Comparison of ENCODE assay signal across 38 mouse cellular contexts in the genomic region with DNA sequence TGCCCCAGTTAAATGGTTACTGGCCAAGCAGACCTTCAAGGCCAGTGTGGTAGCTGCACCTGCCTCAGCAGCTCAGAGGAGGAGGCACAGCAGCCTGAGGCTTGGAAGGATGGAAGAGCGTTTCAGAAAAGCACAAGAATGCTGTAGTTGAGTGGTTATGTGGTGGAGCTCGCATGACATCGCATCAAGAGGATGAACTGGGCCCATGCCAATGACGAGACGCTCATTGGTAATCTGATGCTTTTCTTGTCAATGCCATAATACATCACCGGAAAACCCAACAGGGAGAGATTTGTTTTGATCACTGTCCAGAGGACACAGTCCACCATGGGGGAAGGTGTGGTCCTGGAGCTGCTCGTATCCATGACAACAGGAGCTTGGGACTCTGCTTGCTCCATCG. TPM values are rescaled to one million over a fixed set of nuclear protein-coding genes. Genes with fewer than 3 reads are reported as not detected.
"Had no signal": no experiment of that assay in that cellular context is flagged by ENCODE, and none has a peak within 500 bp of the region (broad histone marks: within the 10 kb centered on the region; RNA-seq: fewer than 3 reads in every experiment).

No protein-coding gene starts in this region.

- DNase-seq: cerebellum, adult 8-10 months; cerebellum, adult 9-10 months; cerebellum, adult 9-11 months; cerebellum, postnatal 10 days; cerebellum, postnatal 14 days; cerebellum, postnatal 25 days; cerebellum, postnatal 36 days; embryo, embryonic 11 days; forebrain, postnatal 0 days; gastrocnemius, adult 2 months; gastrocnemius, postnatal 10 days; gastrocnemius, postnatal 14 days; gastrocnemius, postnatal 25 days; gastrocnemius, postnatal 36 days; heart, adult 18-20 months; heart, adult 2 months had no signal

- H3K27ac ChIP-seq: embryonic facial prominence, embryonic 10.5 days; embryonic facial prominence, embryonic 12.5 days; embryonic facial prominence, embryonic 13.5 days; embryonic facial prominence, embryonic 15.5 days; forebrain, embryonic 10.5 days; forebrain, embryonic 12.5 days; forebrain, embryonic 13.5 days; forebrain, embryonic 15.5 days; gastrocnemius, adult 2 months; heart, adult 2 months had no signal

- ATAC-seq: forebrain, embryonic 13.5 days; forebrain, embryonic 15.5 days; forebrain, embryonic 16.5 days; forebrain, postnatal 0 days had no signal

- H3K4me1 ChIP-seq: embryonic facial prominence, embryonic 12.5 days; embryonic facial prominence, embryonic 13.5 days; embryonic facial prominence, embryonic 15.5 days; forebrain, embryonic 12.5 days; forebrain, embryonic 13.5 days; forebrain, embryonic 15.5 days had no signal

- H3K4me2 ChIP-seq: embryonic facial prominence, embryonic 12.5 days; embryonic facial prominence, embryonic 13.5 days; embryonic facial prominence, embryonic 15.5 days; forebrain, embryonic 12.5 days; forebrain, embryonic 13.5 days; forebrain, embryonic 15.5 days had no signal

- H3K4me3 ChIP-seq: embryonic facial prominence, embryonic 10.5 days; embryonic facial prominence, embryonic 12.5 days; embryonic facial prominence, embryonic 13.5 days; embryonic facial prominence, embryonic 15.5 days; erythroblast, embryonic 14.5 days; forebrain, embryonic 10.5 days; forebrain, embryonic 12.5 days; forebrain, embryonic 13.5 days; forebrain, embryonic 15.5 days; gastrocnemius, adult 2 months; heart, adult 2 months had no signal

- H3K27me3 ChIP-seq: embryonic facial prominence, embryonic 12.5 days; embryonic facial prominence, embryonic 13.5 days; embryonic facial prominence, embryonic 15.5 days; forebrain, embryonic 12.5 days; forebrain, embryonic 13.5 days; forebrain, embryonic 15.5 days had no signal

- H3K36me3 ChIP-seq: embryonic facial prominence, embryonic 10.5 days; embryonic facial prominence, embryonic 12.5 days; embryonic facial prominence, embryonic 13.5 days; embryonic facial prominence, embryonic 15.5 days; forebrain, embryonic 10.5 days; forebrain, embryonic 12.5 days; forebrain, embryonic 15.5 days had no signal

- H3K9ac ChIP-seq: embryonic facial prominence, embryonic 12.5 days; embryonic facial prominence, embryonic 13.5 days; embryonic facial prominence, embryonic 15.5 days; forebrain, embryonic 12.5 days; forebrain, embryonic 13.5 days; forebrain, embryonic 15.5 days; forebrain, postnatal 0 days had no signal

- H3K9me3 ChIP-seq: embryonic facial prominence, embryonic 10.5 days; embryonic facial prominence, embryonic 12.5 days; embryonic facial prominence, embryonic 13.5 days; embryonic facial prominence, embryonic 15.5 days; forebrain, embryonic 10.5 days; forebrain, embryonic 12.5 days; forebrain, embryonic 13.5 days; forebrain, embryonic 15.5 days had no signal

RNA-seq across cellular contexts. Expression of a gene that starts 4.0 kb away (rescaled TPM):
- total RNA-seq: common myeloid progenitor, adult 5-6 weeks; forebrain, postnatal 0 days; gastrocnemius, adult 18-20 months; gastrocnemius, adult 2 months; gastrocnemius, adult 8-10 months; gastrocnemius, postnatal 25 days; gastrocnemius, postnatal 36 days; granulocyte monocyte progenitor cell, adult 5-6 weeks; heart, adult 18-20 months; heart, adult 2 months; heart, adult 8-10 months had no signal
- polyA plus RNA-seq: cortical plate, adult 2 months; embryonic facial prominence, embryonic 10.5 days; embryonic facial prominence, embryonic 11.5 days; embryonic facial prominence, embryonic 12.5 days; embryonic facial prominence, embryonic 13.5 days; erythroblast, embryonic 14.5 days; forebrain, embryonic 10.5 days; forebrain, embryonic 11.5 days; forebrain, embryonic 12.5 days; forebrain, embryonic 13.5 days; forebrain, embryonic 15.5 days; forebrain, embryonic 16.5 days; forebrain, postnatal 0 days; frontal cortex, adult 2 months; gonadal fat pad, adult 2 months; heart, adult 2 months had no signal

RNA-seq across cellular contexts. Expression of a gene that starts 21.8 kb away (rescaled TPM):
- total RNA-seq: common myeloid progenitor, adult 5-6 weeks; forebrain, postnatal 0 days; gastrocnemius, adult 18-20 months; gastrocnemius, adult 2 months; gastrocnemius, adult 8-10 months; gastrocnemius, postnatal 10 days; gastrocnemius, postnatal 14 days; gastrocnemius, postnatal 25 days; gastrocnemius, postnatal 36 days; granulocyte monocyte progenitor cell, adult 5-6 weeks; heart, adult 18-20 months; heart, adult 2 months; heart, adult 8-10 months had no signal
- polyA plus RNA-seq: cortical plate, adult 2 months; embryonic facial prominence, embryonic 10.5 days; embryonic facial prominence, embryonic 11.5 days; embryonic facial prominence, embryonic 12.5 days; embryonic facial prominence, embryonic 13.5 days; erythroblast, embryonic 14.5 days; forebrain, embryonic 10.5 days; forebrain, embryonic 11.5 days; forebrain, embryonic 12.5 days; forebrain, embryonic 13.5 days; forebrain, embryonic 15.5 days; forebrain, embryonic 16.5 days; forebrain, postnatal 0 days; frontal cortex, adult 2 months; gonadal fat pad, adult 2 months; heart, adult 2 months had no signal

RNA-seq across cellular contexts. Expression of a gene that starts 22.0 kb away (rescaled TPM):
- total RNA-seq: common myeloid progenitor, adult 5-6 weeks; gastrocnemius, adult 18-20 months; gastrocnemius, adult 2 months; gastrocnemius, adult 8-10 months; gastrocnemius, postnatal 10 days; gastrocnemius, postnatal 14 days; gastrocnemius, postnatal 25 days; gastrocnemius, postnatal 36 days; gastrocnemius, postnatal 4 days; granulocyte monocyte progenitor cell, adult 5-6 weeks; heart, adult 18-20 months; heart, adult 2 months; heart, adult 8-10 months had no signal
- polyA plus RNA-seq: cortical plate, adult 2 months; embryonic facial prominence, embryonic 10.5 days; embryonic facial prominence, embryonic 11.5 days; embryonic facial prominence, embryonic 12.5 days; embryonic facial prominence, embryonic 13.5 days; erythroblast, embryonic 14.5 days; forebrain, embryonic 11.5 days; forebrain, embryonic 12.5 days; forebrain, embryonic 13.5 days; forebrain, embryonic 15.5 days; forebrain, embryonic 16.5 days; gonadal fat pad, adult 2 months; heart, adult 2 months had no signal

RNA-seq across cellular contexts. Expression of a gene that starts 31.7 kb away (rescaled TPM):
- total RNA-seq: common myeloid progenitor, adult 5-6 weeks; forebrain, postnatal 0 days; gastrocnemius, adult 18-20 months; gastrocnemius, adult 2 months; gastrocnemius, adult 8-10 months; gastrocnemius, postnatal 10 days; gastrocnemius, postnatal 14 days; gastrocnemius, postnatal 25 days; gastrocnemius, postnatal 36 days; gastrocnemius, postnatal 4 days; granulocyte monocyte progenitor cell, adult 5-6 weeks; heart, adult 18-20 months; heart, adult 2 months; heart, adult 8-10 months had no signal
- polyA plus RNA-seq: cortical plate, adult 2 months; embryonic facial prominence, embryonic 10.5 days; embryonic facial prominence, embryonic 11.5 days; embryonic facial prominence, embryonic 12.5 days; embryonic facial prominence, embryonic 13.5 days; embryonic facial prominence, embryonic 14.5 days; erythroblast, embryonic 14.5 days; forebrain, embryonic 10.5 days; forebrain, embryonic 11.5 days; forebrain, embryonic 12.5 days; forebrain, embryonic 13.5 days; forebrain, embryonic 15.5 days; forebrain, embryonic 16.5 days; forebrain, postnatal 0 days; frontal cortex, adult 2 months; gonadal fat pad, adult 2 months; heart, adult 2 months had no signal

RNA-seq across cellular contexts. Expression of a gene that starts 37.4 kb away (rescaled TPM):
- total RNA-seq: common myeloid progenitor, adult 5-6 weeks; forebrain, postnatal 0 days; gastrocnemius, adult 18-20 months; gastrocnemius, adult 2 months; gastrocnemius, adult 8-10 months; gastrocnemius, postnatal 10 days; gastrocnemius, postnatal 25 days; gastrocnemius, postnatal 36 days; gastrocnemius, postnatal 4 days; granulocyte monocyte progenitor cell, adult 5-6 weeks; heart, adult 18-20 months; heart, adult 2 months; heart, adult 8-10 months had no signal
- polyA plus RNA-seq: cortical plate, adult 2 months; embryonic facial prominence, embryonic 10.5 days; embryonic facial prominence, embryonic 11.5 days; embryonic facial prominence, embryonic 13.5 days; embryonic facial prominence, embryonic 14.5 days; erythroblast, embryonic 14.5 days; forebrain, embryonic 10.5 days; forebrain, embryonic 11.5 days; forebrain, embryonic 12.5 days; forebrain, embryonic 13.5 days; forebrain, embryonic 15.5 days; forebrain, embryonic 16.5 days; forebrain, postnatal 0 days; frontal cortex, adult 2 months; gonadal fat pad, adult 2 months; heart, adult 2 months had no signal
